Mouse (Mus musculus) small intestine, adult 2 months (tissue): ENCODE results near the gene Icos.

Experiments used
- CTCF ChIP-seq: fragments of 200-500 bp; IDR thresholded peaks from 2 replicates; pipeline ENCODE4 v1.5.1; 2012; ENCODE audit warnings: low read depth, mild to moderate bottlenecking, control low read depth, inconsistent platforms, low read length, moderate library complexity, mixed read lengths; ENCODE audit not compliant: insufficient replicate concordance, insufficient read length; ENCODE audit errors: extremely low read depth
- POLR2A ChIP-seq: fragments of 200-500 bp; IDR thresholded peaks from 2 replicates; pipeline ENCODE4 v1.6.1; 2012; ENCODE audit warnings: low read depth, mild to moderate bottlenecking, control low read depth, inconsistent platforms, low read length, moderate library complexity

DNA sequence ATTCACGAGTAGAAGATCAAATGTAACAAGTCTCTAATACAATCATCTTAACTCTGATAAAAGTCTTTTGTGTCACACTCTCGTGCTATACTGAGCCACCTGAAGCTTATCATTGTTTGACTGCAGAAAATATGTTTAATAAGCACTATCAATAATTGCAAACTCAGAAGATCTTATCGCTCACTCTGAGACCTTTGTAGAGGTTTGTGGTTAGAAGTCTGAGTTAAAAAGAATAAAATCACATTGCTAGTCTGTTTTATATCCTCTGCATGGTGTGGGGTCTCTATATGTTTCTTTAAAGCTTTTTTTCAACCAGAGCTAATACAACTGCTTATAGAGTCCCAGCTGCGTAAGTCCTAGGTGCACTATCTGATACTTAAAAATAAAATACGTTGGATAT, 8.4 kb downstream of the Icos start:
- TF ChIP-seq CTCF (no peak), POLR2A (no peak)
